Mouse (Mus musculus): ENCODE data around the gene Defa25.
"Not testable (repeated sequence)": the region's sequence is repeated elsewhere in the genome, so short reads cannot be mapped to it uniquely, and the experiment has no call there.

Defa25 gene

GRCm38 (mm10) chr8:21084142-21084541 lies at the start of gene Defa25:
Gene Defa25, plus strand, starts transcription at chr8:21084442.
- not testable (repeated sequence) for DNase-seq

GRCm38 (mm10) chr8:21054747-21055146 lies 29.5 kb upstream of the Defa25 start, which contains the start of gene Defa23:
Gene Defa23, plus strand, starts transcription at chr8:21055047.
- DNase-seq, result not testable (repeated sequence)

GRCm38 (mm10) chr8:21064738-21065137 lies 19.5 kb upstream of the Defa25 start, which contains the start of gene Defa35:
Gene Defa35, plus strand, starts transcription at chr8:21065038.
- not testable (repeated sequence) for DNase-seq

GRCm38 (mm10) chr8:21093106-21093505 lies 8.9 kb downstream of the Defa25 start:
- no peak for DNase-seq

GRCm38 (mm10) chr8:21095950-21096349 lies 11.7 kb downstream of the Defa25 start, which contains the start of gene Gm14851:
Gene Gm14851, minus strand, starts transcription at chr8:21096050.
- not testable (repeated sequence) for DNase-seq

- not testable (repeated sequence) for DNase-seq
Observed at GRCm38 (mm10) chr8:21134342-21134741, 50.1 kb downstream of the Defa25 start, which contains the start of gene Defa30. Gene Defa30, plus strand, starts transcription at chr8:21134642.
